Mouse (Mus musculus) frontal cortex, postnatal 25 days (tissue): ENCODE measurements around the gene Inpp4b.

ENCODE experiments used
- DNase-seq, 2 experiments: peaks; one replicate each; pipeline ENCODE4 v3.0.0; 2022; ENCODE audit warnings: low spot score in 2 of 2

Gene Inpp4b

DNA sequence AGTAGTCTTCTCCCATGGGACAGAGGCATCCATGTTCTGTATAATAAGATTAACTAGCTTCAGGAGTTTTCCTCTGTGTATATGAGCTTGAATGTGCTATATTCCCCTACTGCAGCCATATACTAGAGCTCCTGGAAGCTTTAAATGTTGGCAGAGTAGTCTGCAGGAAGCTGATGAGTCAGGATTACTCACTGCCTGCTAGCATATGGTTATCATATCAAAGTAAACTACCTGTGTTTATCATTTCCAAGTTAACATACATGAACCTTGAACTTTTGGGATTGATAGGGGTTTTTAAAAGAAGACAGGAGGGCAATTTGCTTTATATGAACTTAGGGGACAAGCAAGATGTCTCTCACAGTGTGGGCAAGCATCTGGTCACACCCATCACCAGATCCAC lies 498.2 kb downstream of the Inpp4b start:
- DNase-seq: no peak

DNA sequence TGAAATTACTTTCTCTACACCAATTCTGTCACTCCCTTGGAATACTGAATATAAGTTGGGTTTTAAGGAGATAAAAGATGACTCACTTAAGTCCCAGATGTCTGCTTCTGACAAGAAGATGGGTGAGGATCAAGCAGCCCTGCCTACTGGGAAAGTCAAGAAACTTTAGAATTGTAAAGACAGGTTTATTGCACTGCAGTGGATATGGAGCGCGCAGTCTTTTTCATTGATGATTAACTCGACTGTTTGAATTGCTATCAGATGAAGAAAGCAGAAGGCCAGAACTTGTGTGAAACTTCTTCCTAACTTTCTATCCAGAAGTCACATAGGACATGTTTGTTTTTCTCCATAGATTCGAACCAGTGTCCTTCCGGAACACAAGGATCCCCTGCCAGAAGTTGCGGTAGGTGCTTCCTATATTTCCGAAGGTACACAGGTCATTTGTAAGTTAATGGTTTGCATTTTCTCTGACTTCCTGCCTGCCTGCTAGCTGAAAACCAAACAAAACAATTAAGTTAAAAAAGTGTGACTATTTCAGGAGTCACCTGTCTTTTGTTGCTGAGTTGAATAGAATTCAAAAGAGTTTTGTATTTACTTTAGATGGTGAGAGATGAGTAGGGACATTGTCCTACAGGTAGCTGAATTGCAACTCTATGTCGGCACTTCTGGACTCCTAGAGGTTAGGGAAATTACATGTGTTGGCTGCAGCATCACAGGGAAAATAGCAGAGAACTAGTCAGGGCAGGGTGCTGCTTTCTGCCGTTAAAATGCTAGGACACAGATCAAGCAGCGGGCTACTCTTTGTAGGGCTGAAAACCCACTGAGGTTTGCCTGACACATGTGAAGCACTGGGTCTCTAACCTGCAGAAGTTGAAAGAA lies 502.0 kb downstream of the Inpp4b start:
- no peak for DNase-seq

DNA sequence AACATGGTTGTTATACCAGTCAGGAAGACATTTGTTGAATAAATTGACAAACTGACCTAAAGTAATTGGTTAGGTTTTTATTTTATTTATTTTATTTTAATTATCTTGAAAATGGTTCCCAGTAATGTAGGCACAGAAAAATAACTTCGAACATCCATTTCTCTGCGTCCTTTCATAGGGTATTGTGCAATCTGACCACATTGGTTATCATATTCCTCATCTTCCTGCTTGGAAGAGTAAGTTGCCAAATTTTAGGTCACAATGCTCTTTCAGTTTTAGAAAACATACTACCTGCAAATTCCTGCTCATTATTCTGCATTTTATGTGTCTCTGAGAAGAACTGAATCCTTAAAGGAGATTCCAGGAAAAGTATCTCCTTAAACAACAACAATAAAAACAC lies 505.6 kb downstream of the Inpp4b start:
- no peak for DNase-seq

DNA sequence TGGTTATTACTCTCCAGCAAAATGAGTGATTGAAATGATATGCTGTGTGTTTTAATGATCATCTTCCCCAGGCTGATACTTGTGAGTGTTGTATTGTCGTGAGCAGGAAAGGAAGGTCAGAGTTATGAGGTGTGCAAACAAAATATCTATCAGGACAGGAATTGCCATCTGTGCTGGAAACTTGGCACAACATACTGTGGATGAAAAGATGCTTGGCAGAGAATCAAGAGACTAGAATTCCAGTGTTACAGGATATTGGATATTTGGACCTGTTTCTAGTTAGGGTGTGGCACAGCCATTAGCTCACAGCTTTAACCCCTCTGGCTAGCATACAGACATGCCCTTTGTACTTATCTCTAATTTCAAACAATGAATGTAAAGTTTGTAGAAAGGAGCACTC lies 507.6 kb downstream of the Inpp4b start:
- no peak for DNase-seq

DNA sequence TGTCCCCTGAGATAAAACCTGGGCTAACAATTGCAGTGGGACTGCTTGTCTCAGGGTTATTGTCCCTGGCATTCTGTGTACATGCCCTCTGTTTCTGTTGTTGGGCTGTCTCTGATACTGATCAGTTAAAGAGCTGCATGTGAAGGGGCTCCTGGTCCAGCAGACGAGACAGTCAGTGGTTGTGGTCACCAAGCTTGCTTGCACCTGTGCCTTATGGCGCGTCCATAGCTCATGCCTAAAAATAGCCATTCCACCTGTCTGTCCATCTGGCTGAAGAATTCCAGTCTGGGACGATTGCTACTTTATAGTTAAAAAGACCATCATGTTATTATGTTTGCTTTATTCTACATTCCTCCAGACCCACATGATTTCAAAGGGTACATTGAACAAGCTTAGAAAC lies 510.8 kb downstream of the Inpp4b start:
- no peak for DNase-seq

DNA sequence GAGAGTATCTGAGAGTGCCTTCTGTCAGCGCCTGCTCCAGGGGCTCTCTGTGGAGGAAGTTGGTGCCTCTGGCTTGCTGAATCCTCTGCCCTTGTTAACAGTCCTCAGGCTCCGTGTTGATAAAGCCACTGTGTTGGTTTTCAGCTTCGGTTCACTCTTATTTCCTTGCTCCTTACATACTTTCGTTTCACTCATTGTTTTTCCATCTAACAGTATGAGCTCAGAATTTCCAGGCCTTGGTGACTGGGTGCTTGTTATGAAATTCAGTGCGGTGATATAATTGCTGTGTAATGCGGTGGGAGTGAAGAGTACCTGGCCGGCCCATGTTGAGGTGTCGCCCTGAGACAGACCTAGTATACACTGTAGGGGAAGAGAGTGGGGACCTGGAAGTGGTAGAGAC lies 512.2 kb downstream of the Inpp4b start:
- DNase-seq: no peak

DNA sequence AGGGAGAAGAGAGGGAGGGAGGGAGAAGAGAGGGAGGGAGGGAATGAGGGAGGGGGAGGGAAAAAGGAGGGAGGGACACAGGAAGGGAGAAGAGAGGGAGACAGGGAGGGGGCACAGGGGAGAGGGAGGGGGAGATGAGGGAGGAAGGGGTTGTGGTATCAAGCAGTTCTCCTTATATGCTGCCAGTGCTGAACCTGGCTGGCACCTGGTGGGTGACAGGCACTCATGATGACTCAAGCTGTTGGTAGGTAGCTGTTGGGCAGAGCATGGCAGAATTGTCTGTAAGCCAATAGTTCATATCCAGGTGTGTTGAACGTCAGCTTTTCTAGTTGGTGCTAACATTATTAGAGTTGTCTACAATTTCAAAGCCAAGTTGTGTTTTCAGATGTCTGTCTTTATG lies 512.7 kb downstream of the Inpp4b start:
- no peak for DNase-seq

DNA sequence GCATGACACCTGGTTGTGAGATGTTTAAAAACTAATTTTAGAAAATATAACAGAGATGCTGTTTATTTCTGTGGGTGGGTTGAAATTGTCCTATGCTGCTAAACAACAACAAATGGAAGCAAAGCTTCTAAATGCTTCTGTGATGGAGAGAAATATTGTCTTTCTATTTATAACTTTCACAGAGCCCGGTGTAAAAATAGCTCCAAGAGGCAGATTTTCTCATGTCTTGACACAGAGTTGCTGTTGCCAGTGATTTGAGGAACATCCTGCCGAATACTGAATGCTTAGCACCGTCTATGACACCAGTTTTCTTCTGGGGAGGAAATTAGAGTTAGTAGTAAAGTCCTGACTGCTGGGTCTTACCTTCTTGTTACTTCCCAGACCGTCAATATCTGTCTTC lies 513.8 kb downstream of the Inpp4b start:
- DNase-seq: no peak

DNA sequence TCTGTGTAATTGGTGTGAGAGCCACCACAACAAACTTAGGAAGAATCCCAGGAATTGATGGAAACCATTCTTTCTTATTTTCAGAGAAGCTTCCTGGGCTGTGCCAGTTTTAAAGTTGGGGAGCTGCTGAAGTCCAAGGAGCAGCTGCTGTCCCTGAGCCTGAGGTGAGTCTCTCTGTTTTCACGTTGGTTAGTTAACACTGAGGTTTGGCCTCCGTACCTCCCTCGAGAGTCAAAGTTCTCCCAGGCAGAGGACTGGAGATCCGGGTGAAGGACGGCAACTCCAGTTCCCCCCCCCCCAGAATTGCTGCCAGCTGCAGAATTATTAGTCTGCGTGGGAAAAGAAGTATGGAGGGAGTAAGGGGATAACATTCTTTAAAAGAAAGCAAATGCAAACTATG lies 514.3 kb downstream of the Inpp4b start:
- no peak for DNase-seq

DNA sequence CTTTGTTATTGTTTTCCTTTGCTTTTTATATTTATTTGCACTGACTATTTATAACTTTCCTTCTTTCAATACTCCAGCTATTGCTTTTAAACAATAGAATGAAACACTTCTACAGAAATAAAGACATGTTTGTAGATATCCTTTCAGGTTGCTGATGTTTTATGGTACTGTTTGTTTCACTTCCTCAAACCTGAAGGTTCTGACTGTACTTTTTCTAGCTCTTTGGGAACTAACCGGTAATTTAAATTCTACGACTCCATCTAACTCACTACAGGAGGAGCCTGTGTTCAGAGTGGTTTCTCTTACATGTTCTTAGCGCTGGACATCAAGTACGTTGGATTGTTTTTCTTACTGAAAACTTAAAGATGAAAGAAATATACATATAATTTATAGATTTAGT lies 516.0 kb downstream of the Inpp4b start:
- DNase-seq: no peak

DNA sequence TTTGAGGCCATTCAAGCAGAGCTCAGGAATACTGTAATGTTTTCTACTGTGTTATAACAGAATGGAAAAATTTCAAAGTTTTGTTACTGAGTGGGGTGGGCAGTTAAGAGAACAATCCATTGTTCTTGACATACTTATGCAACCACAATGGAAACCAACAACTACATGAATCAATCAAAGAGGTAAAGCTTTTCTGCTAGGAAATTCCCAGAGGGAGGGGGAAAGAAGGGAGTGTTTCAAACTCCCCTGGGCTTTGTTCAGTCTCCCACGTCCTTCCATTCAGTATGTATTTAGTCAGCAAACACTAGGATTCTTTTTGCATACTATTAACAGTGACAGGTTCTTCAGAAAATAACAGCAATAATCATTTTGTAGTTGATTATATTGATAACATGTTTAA lies 517.4 kb downstream of the Inpp4b start:
- no peak for DNase-seq

DNA sequence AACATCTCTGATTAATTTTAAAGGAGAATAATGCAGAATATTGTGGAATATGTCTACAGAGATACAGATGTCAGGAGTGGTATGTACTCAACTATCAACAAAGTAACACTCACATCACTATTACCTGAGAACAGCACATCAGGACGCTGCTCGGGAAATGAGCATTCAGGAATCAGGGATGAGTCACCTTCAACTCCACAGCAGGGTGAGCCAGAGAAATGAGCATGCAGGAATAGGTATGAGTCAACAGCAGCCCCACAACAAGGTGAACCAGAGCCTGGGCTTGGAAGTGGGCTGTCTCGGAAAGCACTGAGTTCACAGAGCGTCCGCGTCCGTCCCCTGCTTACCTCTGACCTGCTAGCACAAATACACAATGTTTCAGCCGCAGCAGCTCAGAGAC lies 519.0 kb downstream of the Inpp4b start:
- DNase-seq: no peak

DNA sequence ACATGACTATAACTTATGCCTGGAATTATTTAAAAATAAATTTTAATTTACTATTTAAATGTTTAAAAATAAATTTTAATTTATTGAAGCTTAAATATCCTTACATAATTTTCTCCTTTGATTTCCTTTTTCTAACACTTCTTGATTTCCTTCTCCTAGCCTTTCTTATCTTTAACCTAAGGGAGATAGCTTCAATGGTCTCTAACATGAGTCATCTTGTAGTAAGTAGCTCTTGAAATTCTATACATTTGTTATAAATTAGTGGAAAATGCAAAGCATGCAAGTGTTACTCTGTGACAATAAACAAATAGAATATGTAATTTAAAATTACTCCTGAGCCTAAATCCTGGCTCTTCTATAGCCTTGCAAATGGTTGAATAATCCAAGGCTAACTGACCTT lies 520.4 kb downstream of the Inpp4b start:
- no peak for DNase-seq

DNA sequence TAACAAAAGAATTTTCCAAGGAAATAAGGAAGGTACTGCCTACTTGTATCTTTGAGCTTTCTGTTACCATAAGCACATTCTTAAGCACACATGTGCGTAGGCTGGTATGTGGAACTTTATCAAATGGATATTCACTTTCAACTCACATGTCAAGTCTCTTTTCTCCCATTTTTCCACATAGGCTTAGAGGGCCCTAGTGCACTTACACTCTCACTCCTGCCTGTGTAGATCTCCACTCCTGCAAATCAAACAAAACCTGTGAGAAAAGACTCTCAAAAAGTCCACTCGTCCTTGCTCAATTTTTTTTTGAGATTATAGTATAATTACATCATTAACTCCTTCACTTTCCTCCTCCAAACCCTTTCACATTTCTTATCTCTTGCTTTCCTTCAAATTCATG lies 522.0 kb downstream of the Inpp4b start:
- DNase-seq: no peak

DNA sequence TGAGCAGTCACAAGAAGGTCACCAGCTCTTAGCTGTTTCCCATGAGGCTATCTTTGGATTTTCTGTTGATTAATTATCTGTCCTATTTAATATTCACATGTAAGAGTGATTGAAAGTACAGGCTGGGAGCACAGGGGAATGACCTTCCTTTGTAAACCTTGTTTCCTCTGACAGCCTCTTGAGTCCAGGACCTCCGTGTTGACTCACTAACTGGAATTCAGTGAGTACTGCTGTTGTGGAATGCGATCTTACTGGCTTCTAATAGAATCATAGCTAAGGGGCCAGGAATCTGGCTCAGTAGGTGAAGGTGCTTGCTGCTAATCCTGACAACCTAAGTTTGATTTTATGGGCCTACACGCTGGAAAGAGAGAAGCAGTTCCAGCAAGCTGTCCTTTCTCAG lies 523.3 kb downstream of the Inpp4b start:
- no peak for DNase-seq

DNA sequence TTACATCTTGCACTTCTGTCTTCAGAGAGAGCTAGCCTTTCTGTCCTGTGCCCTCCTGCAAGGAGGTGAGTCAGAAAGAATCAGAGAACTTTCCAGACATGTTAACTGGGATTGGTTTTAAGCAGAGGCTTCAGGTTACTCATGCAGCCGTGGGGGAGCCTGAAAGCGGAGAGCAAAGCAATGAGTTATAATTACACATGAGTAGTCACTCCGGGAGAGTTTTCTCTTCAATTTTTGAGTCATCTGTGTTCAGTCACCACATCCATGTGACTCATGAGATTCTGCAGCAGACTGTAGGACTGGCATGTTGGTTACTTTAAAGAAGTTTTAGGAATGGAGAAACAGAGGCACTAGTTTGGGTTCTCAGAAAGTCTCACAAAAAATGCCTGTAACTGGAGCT lies 524.7 kb downstream of the Inpp4b start:
- peak in 1 of 2 experiments; percentile 19 for DNase-seq

DNA sequence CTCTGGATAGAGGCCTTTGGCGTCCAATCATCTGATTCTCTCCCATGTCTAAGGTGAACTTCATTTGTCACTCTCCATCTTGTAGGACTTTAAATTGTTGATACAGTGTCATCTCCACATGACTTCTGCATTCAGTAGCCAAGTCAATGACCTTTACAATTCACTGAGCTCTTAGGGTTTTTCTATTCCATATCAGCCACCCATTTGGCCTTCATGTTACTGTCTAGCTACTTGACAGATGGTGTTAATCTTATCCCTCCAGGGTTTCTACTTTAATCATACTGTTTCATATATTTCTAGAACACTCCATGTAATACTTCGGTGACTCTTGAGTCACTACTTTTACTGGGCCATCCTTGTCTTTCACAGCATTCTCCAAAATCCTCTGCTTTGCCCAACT lies 528.1 kb downstream of the Inpp4b start:
- DNase-seq: no peak

DNA sequence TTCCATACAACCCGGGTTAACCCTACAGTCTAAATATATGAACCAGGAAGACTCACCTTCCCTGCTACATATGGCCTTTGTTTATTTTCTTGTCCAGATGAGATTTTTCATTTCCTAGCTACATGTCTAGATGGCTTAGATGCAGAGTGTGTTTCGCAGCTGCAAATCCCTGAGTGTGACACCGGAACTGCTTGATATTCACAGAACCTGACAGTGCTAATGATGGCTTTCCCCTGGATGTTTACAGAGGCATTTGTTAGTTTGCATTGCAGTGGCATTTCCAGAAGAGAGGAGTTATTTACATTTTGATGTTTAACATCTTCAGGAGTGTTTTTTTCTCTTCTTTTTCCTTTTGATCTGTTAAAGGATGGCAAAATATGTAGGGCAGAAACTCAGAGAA lies 537.7 kb downstream of the Inpp4b start:
- no peak for DNase-seq

DNA sequence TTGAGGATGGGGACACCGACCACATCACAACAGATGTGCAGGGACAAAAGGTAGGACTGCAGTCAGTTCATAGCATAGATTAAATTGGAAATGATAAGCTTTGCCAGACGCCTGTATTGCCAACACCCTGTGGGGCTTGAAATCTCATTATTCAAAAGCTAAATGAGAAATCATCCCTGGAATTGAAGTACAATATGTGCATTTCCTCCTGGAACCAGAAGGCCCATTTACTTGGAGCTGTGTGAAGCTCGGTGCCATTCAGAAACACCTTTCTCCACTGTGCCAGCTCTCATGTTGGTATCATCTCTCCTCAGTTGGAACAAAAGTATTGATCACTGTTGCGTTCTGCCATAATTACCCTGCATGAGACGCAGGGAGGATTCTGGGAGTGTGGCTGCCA lies 541.8 kb downstream of the Inpp4b start:
- DNase-seq: no peak

DNA sequence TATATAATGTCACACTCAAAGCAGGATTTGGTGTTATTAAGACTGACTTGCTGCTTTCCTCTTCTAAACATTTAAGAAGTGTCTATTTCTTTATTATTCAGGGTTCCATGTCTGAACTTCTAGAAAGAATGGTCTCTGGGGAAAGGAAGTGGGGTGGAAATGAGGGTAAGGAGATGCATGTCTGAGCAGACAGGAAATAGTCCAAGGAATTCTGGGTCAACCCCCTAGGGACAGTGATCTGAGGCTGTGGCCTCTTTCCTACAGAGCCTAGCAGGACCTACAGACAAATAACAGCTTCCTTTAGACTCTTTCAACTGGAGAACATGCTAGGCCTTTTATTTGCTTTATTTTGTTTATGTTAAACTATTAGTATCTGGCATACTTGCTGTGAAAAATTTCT lies 546.5 kb downstream of the Inpp4b start:
- DNase-seq: no peak

DNA sequence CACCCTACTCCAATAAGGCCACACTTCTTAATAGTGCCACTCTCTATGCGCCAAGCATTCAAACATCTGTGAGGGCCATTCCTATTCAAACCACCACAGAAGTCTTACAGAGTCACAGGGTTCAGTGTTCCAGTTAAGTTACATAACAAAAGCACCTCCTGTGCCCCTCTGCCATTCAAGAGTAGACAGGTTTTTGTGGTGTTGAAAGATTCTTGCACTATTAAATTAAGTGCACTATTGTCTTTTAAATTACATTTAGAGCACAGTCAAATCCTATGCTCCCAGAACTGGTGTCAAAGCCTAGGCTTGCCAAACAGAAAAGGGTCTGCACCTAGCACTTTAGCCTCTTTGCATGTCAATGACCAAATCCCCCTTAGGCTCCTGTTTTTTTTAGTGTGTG lies 550.9 kb downstream of the Inpp4b start:
- DNase-seq: no peak

DNA sequence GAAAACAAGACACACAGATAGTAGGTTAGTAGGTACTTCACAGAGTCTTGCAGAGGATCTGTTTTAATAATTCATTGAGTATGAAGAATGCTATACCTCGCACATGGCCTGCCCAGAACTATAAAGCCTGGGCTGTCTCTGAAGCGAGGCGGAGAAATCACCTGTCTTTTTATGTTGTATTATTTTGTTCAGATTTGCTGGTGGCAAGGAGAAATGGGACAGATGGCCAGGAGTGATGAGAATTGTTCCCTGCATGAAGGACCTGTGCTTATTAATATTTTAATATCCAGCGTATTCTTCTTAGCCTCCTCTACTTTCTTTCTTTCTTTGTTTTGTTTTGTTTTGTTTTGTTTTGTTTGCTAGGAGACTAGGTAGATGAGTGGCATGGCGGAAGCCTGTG lies 604.5 kb downstream of the Inpp4b start:
- DNase-seq: no peak

DNA sequence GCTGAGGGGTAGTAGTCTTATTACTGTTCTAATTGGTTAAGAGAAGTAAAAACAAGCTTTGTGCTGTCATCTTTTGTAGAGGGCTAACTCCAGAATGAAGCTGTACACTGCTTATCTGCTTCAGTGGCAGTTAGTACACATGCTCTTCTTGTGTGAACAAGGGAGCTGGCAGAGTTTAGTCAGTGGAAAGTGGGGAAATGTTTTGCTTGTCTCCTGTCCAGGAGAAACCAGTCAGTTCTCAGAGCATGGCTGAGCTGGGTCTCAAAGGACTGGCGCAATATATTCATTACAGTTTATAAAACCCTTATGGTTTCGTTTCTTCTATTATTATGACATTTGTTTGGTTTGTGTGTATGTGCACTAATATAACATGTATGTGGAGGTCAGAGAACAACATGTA lies 610.7 kb downstream of the Inpp4b start:
- DNase-seq: no peak

DNA sequence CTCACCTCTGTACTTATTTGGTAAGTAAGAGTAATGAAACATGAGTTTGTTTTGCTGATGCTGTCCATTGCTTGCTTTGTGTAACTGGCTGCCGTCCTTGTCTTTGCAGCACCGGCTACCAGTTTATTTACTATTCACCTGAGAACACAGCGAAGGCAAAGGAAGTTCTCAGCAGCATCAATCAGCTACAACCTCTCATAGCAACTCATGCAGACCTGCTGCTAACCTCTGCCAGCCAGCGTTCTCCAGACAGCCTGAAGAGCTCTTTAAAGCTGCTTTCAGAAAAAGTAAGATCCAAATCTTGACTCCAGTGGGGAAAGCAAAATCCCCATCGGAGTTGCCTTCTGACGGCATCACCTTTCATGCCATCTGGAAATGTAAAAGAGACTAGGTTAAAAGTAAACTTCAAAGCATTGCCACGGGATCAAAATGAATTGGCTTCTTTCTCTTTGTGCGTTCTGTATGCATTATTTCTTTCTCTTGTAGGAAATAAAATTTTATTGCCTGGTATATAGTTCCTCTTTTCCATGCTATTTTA lies 642.8 kb downstream of the Inpp4b start:
- no peak for DNase-seq
